Mouse (Mus musculus) forebrain, embryonic 14.5 days (tissue): Measurements from ENCODE around the gene Htr7. TPM values are rescaled to one million over a fixed set of nuclear protein-coding genes. Genes with fewer than 3 reads are reported as not detected.

Experiments used
- ATAC-seq: fragments of 200-750 bp; cut with Nextera tagmentation; 2 replicates; pipeline ENCODE4 v1.8.0; 2017; ENCODE audit warnings: mild to moderate bottlenecking, moderate library complexity
- DNase-seq: peaks from one replicate; pipeline ENCODE4 v3.0.0-alpha.2; 2015; ENCODE audit warnings: low spot score
- H3K27ac ChIP-seq: fragments of 300-500 bp; sonication (generic); 2 replicates; pipeline ENCODE4 v1.5.1; 2014; ENCODE audit warnings: low read depth, mild to moderate bottlenecking, control low read depth, low read length, moderate library complexity
- H3K27me3 ChIP-seq: fragments of 300-500 bp; sonication (generic); replicated peaks from 2 replicates; pipeline ENCODE4 v1.6.1; 2014; ENCODE audit warnings: low read length, control low read depth, mixed read lengths; ENCODE audit not compliant: control insufficient read depth, insufficient read depth
- H3K36me3 ChIP-seq: fragments of 300-500 bp; sonication (generic); 2 replicates; pipeline ENCODE4 v1.6.1; 2014; ENCODE audit warnings: low read length, control low read depth; ENCODE audit not compliant: control insufficient read depth, insufficient read depth
- H3K4me1 ChIP-seq: fragments of 300-500 bp; sonication (generic); 2 replicates; pipeline ENCODE4 v1.6.1; 2014; ENCODE audit warnings: antibody characterized with exemption, low read length, control low read depth; ENCODE audit not compliant: control insufficient read depth, insufficient read depth
- H3K4me2 ChIP-seq: fragments of 300-500 bp; sonication (generic); 2 replicates; pipeline ENCODE4 v1.6.1; 2014; ENCODE audit warnings: mild to moderate bottlenecking, control low read depth, low read length
- H3K4me3 ChIP-seq: fragments of 300-500 bp; sonication (generic); 2 replicates; pipeline ENCODE4 v1.5.1; 2014; ENCODE audit warnings: low read depth, low read length, control low read depth
- H3K9ac ChIP-seq: fragments of 300-500 bp; sonication (generic); 2 replicates; pipeline ENCODE4 v1.6.1; 2014; ENCODE audit warnings: mild to moderate bottlenecking, low read length, control low read depth, moderate library complexity
- H3K9me3 ChIP-seq: fragments of 300-500 bp; sonication (generic); replicated peaks from 2 replicates; pipeline ENCODE4 v1.6.1; 2016; ENCODE audit warnings: low read length, control low read depth, mixed read lengths; ENCODE audit not compliant: control insufficient read depth
- WGBS: fragments of 180-500 bp; shearing (Covaris S2); extraction: QIAGEN DNeasy Blood & Tissue Kit; methylation state at CpG from one replicate; pipeline ENCODE4 v1.1.7; 2014; 5-methylcytosine and 5-hydroxymethylcytosine counted together
- polyA plus RNA-seq: library from polyadenylated mRNA; unstranded; fragments of >200 nt; fragmentation: Nextera tagmentation; extraction: Ambion mirVana; gene quantifications from 2 replicates; pipeline ENCODE4 v1.2.1, GENCODE M21; 2014

Gene Htr7
- polyA plus RNA-seq, 1 experiment from 2014 or later: 2.0 TPM

DNA sequence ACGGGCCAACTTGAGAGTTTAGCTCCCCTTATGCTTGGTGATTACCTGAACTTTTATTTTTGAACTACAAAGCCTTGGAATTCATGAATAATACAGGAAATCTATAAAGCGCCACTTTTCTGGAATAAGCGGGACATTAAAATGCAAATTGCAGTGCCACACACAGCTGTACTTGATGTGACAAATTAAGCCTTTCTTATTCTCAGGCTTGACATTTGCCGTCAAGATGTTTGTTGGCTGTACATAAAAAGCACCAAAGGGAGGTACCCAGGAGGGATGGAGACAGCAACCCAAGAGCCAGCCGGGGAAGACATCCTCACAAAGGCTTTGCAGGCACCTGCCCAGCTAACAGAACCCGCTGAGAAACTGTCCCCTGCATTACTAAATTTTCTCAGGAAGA lies 56.4 kb downstream of the Htr7 start:
- Histone ChIP-seq H3K36me3 (no peaks in the 10 kb centered on the region), H3K4me2 (no peak overlapping the region), H3K4me3 (no peak overlapping the region), H3K9ac (no peak overlapping the region), H3K4me1 (no peaks in the 10 kb centered on the region; the same call in 1 of the 2 replicates), H3K27ac (no peak overlapping the region), H3K9me3 (no peaks in the 10 kb centered on the region), H3K27me3 (no peaks in the 10 kb centered on the region)
- ATAC-seq (peak; percentile 74), DNase-seq (peak; percentile 59)
- WGBS: 32% methylated on average over 6 of the region's 6 CpGs

GRCm38 (mm10) chr19:35997384-35997783 lies 59.9 kb downstream of the Htr7 start:
- 90% methylated on average over 3 of the region's 3 CpGs for WGBS
- no peak for DNase-seq
- Histone ChIP-seq H3K9ac (no peak overlapping the region), H3K36me3 (no peaks in the 10 kb centered on the region), H3K4me2 (no peak overlapping the region), H3K27ac (no peak overlapping the region), H3K4me3 (no peak overlapping the region), H3K27me3 (no peaks in the 10 kb centered on the region), H3K4me1 (no peaks in the 10 kb centered on the region; the same call in 1 of the 2 replicates), H3K9me3 (no peaks in the 10 kb centered on the region)
- no peak for ATAC-seq

GRCm38 (mm10) chr19:35987461-35987860 lies 69.8 kb downstream of the Htr7 start:
- H3K9ac ChIP-seq: no peak overlapping the region
- no peaks in the 10 kb centered on the region for H3K27me3 ChIP-seq
- H3K4me1 ChIP-seq: no peaks in the 10 kb centered on the region
- H3K4me3 ChIP-seq: no peak overlapping the region
- H3K4me2 ChIP-seq: no peak overlapping the region
- DNase-seq: no peak
- WGBS: 85% methylated on average over 1 of the region's 1 CpGs
- no peaks in the 10 kb centered on the region for H3K36me3 ChIP-seq
- ATAC-seq: no peak
- H3K9me3 ChIP-seq: no peaks in the 10 kb centered on the region
- no peak overlapping the region for H3K27ac ChIP-seq

GRCm38 (mm10) chr19:35974681-35975080 lies 82.6 kb downstream of the Htr7 start:
- Histone ChIP-seq H3K4me2 (no peak overlapping the region), H3K9me3 (no peaks in the 10 kb centered on the region), H3K36me3 (no peaks in the 10 kb centered on the region), H3K27me3 (no peaks in the 10 kb centered on the region), H3K4me3 (no peak overlapping the region), H3K9ac (no peak overlapping the region), H3K4me1 (no peaks in the 10 kb centered on the region), H3K27ac (no peak overlapping the region)
- DNase-seq (no peak), ATAC-seq (no peak)

DNA sequence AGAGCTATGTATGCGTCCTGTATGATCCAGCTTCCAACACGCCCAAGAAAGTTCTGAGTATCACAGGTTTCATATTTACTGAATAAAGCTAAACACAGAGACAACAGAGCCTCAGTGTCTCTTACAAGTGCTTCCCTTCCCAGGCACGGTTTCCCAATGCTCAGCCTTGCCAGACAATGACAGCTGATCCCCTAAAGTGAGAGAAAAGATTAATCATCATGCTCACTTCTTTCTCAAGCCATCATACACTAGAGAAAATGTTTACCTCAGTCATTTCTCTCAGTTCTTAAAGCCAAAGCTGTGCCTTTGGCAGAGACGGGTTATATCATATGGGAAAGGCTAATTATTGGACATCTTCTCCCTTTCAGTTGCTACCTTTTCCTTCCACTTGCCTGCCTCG lies 99.7 kb downstream of the Htr7 start:
- H3K4me1 ChIP-seq: no peaks in the 10 kb centered on the region
- 75% methylated on average over 5 of the region's 5 CpGs for WGBS
- H3K9ac ChIP-seq: no peak overlapping the region
- ATAC-seq: peak; percentile 63; the same call in 1 of the 2 replicates
- H3K9me3 ChIP-seq: no peaks in the 10 kb centered on the region
- no peaks in the 10 kb centered on the region for H3K27me3 ChIP-seq
- H3K36me3 ChIP-seq: no peaks in the 10 kb centered on the region
- no peak overlapping the region for H3K4me2 ChIP-seq
- peak; percentile 56 for DNase-seq
- H3K27ac ChIP-seq: no peak overlapping the region
- no peak overlapping the region for H3K4me3 ChIP-seq

GRCm38 (mm10) chr19:35955698-35956097 lies 101.6 kb downstream of the Htr7 start:
- Histone ChIP-seq H3K9ac (no peak overlapping the region), H3K4me3 (no peak overlapping the region), H3K9me3 (no peaks in the 10 kb centered on the region), H3K27me3 (no peaks in the 10 kb centered on the region), H3K4me2 (no peak overlapping the region), H3K36me3 (no peaks in the 10 kb centered on the region), H3K27ac (no peak overlapping the region), H3K4me1 (no peaks in the 10 kb centered on the region)
- peak; percentile 20; the same call in 1 of the 2 replicates for ATAC-seq
- peak; percentile 11 for DNase-seq
- 81% methylated on average over 13 of the region's 13 CpGs for WGBS

DNA sequence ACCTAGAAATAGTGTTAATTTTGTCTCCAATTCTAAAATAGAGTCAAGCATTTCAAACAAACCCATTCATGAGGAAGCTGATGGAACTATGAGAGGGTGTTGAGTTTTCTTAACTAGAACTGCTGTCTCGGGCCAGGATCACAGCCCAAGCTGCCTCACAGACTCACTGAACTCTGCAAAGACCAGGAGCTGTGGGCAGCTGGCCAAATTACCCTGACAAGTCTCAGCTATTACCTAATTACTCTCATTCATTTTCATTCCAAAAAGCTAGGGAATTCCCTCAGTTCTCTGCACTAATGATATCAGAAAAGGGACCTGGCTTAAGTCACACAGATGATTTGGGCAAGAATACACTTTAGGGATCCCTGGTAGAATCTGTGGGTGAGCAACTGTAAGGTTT lies 107.4 kb downstream of the Htr7 start:
- no peak overlapping the region for H3K4me3 ChIP-seq
- H3K36me3 ChIP-seq: no peaks in the 10 kb centered on the region
- H3K4me1 ChIP-seq: no peaks in the 10 kb centered on the region
- H3K27me3 ChIP-seq: no peaks in the 10 kb centered on the region
- no peaks in the 10 kb centered on the region for H3K9me3 ChIP-seq
- H3K27ac ChIP-seq: no peak overlapping the region
- DNase-seq: peak; percentile 83
- peak; percentile 85 for ATAC-seq
- no peak overlapping the region for H3K4me2 ChIP-seq
- WGBS: 17% methylated on average over 1 of the region's 1 CpGs
- H3K9ac ChIP-seq: no peak overlapping the region

DNA sequence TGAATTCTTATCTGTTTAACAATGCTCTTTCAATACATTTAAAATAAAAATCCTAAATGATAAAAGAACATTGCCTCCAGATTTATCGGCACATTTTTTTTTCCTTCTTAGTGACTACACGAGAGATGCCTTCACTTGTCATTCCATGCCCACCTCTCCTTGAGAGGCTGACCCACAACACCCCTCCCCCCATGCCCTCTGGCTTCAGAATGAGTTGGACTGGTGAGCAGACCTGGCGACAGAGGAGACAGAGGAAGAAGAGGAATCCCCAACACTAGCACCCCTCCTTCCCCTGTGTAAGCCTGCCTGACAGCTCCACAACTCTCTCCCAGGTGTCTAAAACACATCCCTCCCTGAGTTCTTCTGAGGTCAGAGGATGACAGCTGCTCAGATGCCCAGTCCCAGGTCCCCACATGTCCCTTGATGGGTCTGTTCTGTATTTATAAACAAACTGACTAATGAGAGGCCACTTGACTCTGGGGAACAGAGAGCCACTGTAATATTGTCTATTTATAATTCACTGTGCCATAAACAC lies 132.3 kb downstream of the Htr7 start:
- Histone ChIP-seq H3K27ac (no peak overlapping the region), H3K4me1 (no peaks in the 10 kb centered on the region), H3K27me3 (no peaks in the 10 kb centered on the region), H3K36me3 (no peaks in the 10 kb centered on the region), H3K4me2 (no peak overlapping the region), H3K9ac (no peak overlapping the region), H3K4me3 (no peak overlapping the region), H3K9me3 (no peaks in the 10 kb centered on the region)
- no peak for ATAC-seq
- DNase-seq: no peak
- WGBS: 70% methylated on average over 3 of the region's 3 CpGs

DNA sequence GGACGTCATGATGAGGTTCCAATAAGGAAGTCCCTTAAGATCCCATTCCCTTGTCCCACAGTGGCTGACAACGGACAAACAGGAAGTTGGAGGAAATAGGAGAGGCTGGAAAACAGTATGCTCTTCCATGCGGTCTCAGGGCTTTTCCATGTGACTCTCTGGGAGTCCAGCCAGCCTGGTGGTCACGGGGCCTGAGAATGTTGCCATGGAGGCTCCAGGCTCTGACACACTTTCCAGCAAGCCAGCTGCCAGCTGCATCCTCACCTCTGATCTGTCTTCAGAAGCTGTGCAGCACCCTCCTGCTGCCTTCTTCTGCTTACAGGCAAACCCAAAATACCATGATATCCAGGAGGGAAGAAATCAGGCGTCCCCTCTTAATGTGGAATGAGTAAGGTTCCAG lies 132.9 kb downstream of the Htr7 start:
- no peak overlapping the region for H3K27ac ChIP-seq
- ATAC-seq: no peak
- H3K9ac ChIP-seq: no peak overlapping the region
- no peaks in the 10 kb centered on the region for H3K27me3 ChIP-seq
- no peak overlapping the region for H3K4me2 ChIP-seq
- no peaks in the 10 kb centered on the region for H3K9me3 ChIP-seq
- DNase-seq: no peak
- no peaks in the 10 kb centered on the region for H3K36me3 ChIP-seq
- no peaks in the 10 kb centered on the region for H3K4me1 ChIP-seq
- no peak overlapping the region for H3K4me3 ChIP-seq
- WGBS: 79% methylated on average over 5 of the region's 5 CpGs
